Mouse (Mus musculus) monocyte, adult 5-6 weeks (primary cell): ENCODE results near the gene 2900026A02Rik. TPM values are rescaled to one million over a fixed set of nuclear protein-coding genes. Genes with fewer than 3 reads are reported as not detected.

Experiments used
- total RNA-seq: library from RNA; stranded (forward); fragments of 200-1000, 200-491, 200-594 nt; gene quantifications from 3 replicates; pipeline ENCODE4 v1.2.3, GENCODE M21; 2017

The 2900026A02Rik gene
- total RNA-seq, 1 experiment from 2014 or later: 3.7 TPM

Other genes with a start within 250 kb of the 2900026A02Rik start
- gene Grk3, start 205.4 kb downstream of the 2900026A02Rik start, total RNA-seq: 295 to 342 TPM (median 339 TPM) in 3 replicates
- not detected in 3 replicates for gene Crybb2, start 151.1 kb downstream of the 2900026A02Rik start, total RNA-seq
- gene Crybb3, start 139.7 kb downstream of the 2900026A02Rik start, total RNA-seq: not detected in 3 replicates
- gene Tmem211, start 5.7 kb upstream of the 2900026A02Rik start, total RNA-seq: not detected in 3 replicates
- gene Sgsm1, start 89.5 kb upstream of the 2900026A02Rik start, total RNA-seq: 0.43 TPM in 1 of 3 replicates, not detected in the others
- not detected in 3 replicates for gene Aym1, start 136.1 kb upstream of the 2900026A02Rik start, total RNA-seq